Mouse (Mus musculus): ENCODE data around the gene Polr2e.

- TF ChIP-seq MEF2A (IDR thresholded peaks at IDR 0.05; ENCODE audit: borderline replicate concordance, low read depth, low read length) (no peak), CTCF (conservative IDR thresholded peaks at IDR 0.05 in 1 of 2, IDR thresholded peaks at IDR 0.05 in 1 of 2; ENCODE audit: low read depth in 2 of 2, low read length in 2 of 2) (no peak), POLR2A (IDR thresholded peaks at IDR 0.05; ENCODE audit: low read depth, low read length) (no peak), UBTF (IDR thresholded peaks at IDR 0.05; ENCODE audit: low read depth, low read length) (no peak)
These were observed 17.4 kb downstream of the Polr2e start for GRCm38 (mm10) chr10:80022164-80022563.
